Mouse (Mus musculus): ENCODE results near the gene Tcp1.
"Not testable (repeated sequence)": the region's sequence is repeated elsewhere in the genome, so short reads cannot be mapped to it uniquely, and the experiment has no call there.

The Tcp1 gene

GRCm38 (mm10) chr17:12906436-12906835 lies 9.1 kb upstream of the Tcp1 start:
- in situ Hi-C loops (cut with MboI; ENCODE audit: low pct_unique_long_range_greater_than_20kb in 1 of 2, low sequenced_read_pairs in 2 of 2, unreplicated experiment in 1 of 2) = no loop called here

GRCm38 (mm10) chr17:12909361-12910280 lies 5.9 kb upstream of the Tcp1 start, which contains the start of gene Pnldc1:
TSS of gene Pnldc1 (minus strand) at chr17:12910230.
- in situ Hi-C loops (cut with MboI; ENCODE audit: low pct_unique_long_range_greater_than_20kb in 1 of 2, low sequenced_read_pairs in 2 of 2, unreplicated experiment in 1 of 2) = loop anchor here in 1 of 2 experiments (10.0 kb wide), 1 partner anchor 75 kb away; no protein-coding TSS in a partner anchor

GRCm38 (mm10) chr17:12910391-12910790 lies 5.1 kb upstream of the Tcp1 start:
- in situ Hi-C loops (cut with MboI; ENCODE audit: low pct_unique_long_range_greater_than_20kb in 1 of 2, low sequenced_read_pairs in 2 of 2, unreplicated experiment in 1 of 2) = loop anchor here in 1 of 2 experiments (10.0 kb wide), 1 partner anchor 74 kb away; no protein-coding TSS in a partner anchor

GRCm38 (mm10) chr17:12915881-12916583 lies 531 bp downstream of the Tcp1 start, which contains the start of gene Mrpl18:
TSS of gene Mrpl18 (minus strand) at chr17:12916345.
- in situ Hi-C loops (cut with MboI; ENCODE audit: low pct_unique_long_range_greater_than_20kb in 1 of 2, low sequenced_read_pairs in 2 of 2, unreplicated experiment in 1 of 2) = loop anchor here in 1 of 2 experiments (10.0 kb wide), 1 partner anchor 69 kb away; no protein-coding TSS in a partner anchor

- in situ Hi-C loops (cut with MboI; ENCODE audit: low pct_unique_long_range_greater_than_20kb in 1 of 2, low sequenced_read_pairs in 2 of 2, unreplicated experiment in 1 of 2) = loop anchor here in 1 of 2 experiments (10.0 kb wide), 1 partner anchor 68 kb away; no protein-coding TSS in a partner anchor
These were observed 1.3 kb downstream of the Tcp1 start for GRCm38 (mm10) chr17:12916588-12917380.

GRCm38 (mm10) chr17:12921073-12921472 lies 5.6 kb downstream of the Tcp1 start:
- in situ Hi-C loops (cut with MboI; ENCODE audit: low pct_unique_long_range_greater_than_20kb in 1 of 2, low sequenced_read_pairs in 2 of 2, unreplicated experiment in 1 of 2) = loop anchor here in 1 of 2 experiments (5.0 kb wide), 1 partner anchor 41 kb away; the partner anchor contains the start of gene Acat2

GRCm38 (mm10) chr17:12925001-12925400 lies 9.5 kb downstream of the Tcp1 start:
- in situ Hi-C loops (cut with MboI; ENCODE audit: low pct_unique_long_range_greater_than_20kb in 1 of 2, low sequenced_read_pairs in 2 of 2, unreplicated experiment in 1 of 2) = no loop called here

GRCm38 (mm10) chr17:12925703-12926180 lies 10.2 kb downstream of the Tcp1 start:
- in situ Hi-C loops (cut with MboI; ENCODE audit: low pct_unique_long_range_greater_than_20kb in 1 of 2, low sequenced_read_pairs in 2 of 2, unreplicated experiment in 1 of 2) = no loop called here

GRCm38 (mm10) chr17:12931576-12931975 lies 16.1 kb downstream of the Tcp1 start:
- in situ Hi-C loops (cut with MboI; ENCODE audit: low pct_unique_long_range_greater_than_20kb in 1 of 2, low sequenced_read_pairs in 2 of 2, unreplicated experiment in 1 of 2) = not testable (repeated sequence)

- in situ Hi-C loops (cut with MboI; ENCODE audit: low pct_unique_long_range_greater_than_20kb in 1 of 2, low sequenced_read_pairs in 2 of 2, unreplicated experiment in 1 of 2) = no loop called here
These were observed 20.2 kb downstream of the Tcp1 start for GRCm38 (mm10) chr17:12935719-12936118.

- in situ Hi-C loops (cut with MboI; ENCODE audit: low pct_unique_long_range_greater_than_20kb in 1 of 2, low sequenced_read_pairs in 2 of 2, unreplicated experiment in 1 of 2) = no loop called here
These were observed 22.0 kb downstream of the Tcp1 start for GRCm38 (mm10) chr17:12937412-12937970.

GRCm38 (mm10) chr17:12938077-12938476 lies 22.6 kb downstream of the Tcp1 start:
- in situ Hi-C loops (cut with MboI; ENCODE audit: low pct_unique_long_range_greater_than_20kb in 1 of 2, low sequenced_read_pairs in 2 of 2, unreplicated experiment in 1 of 2) = no loop called here

GRCm38 (mm10) chr17:12939377-12940148 lies 24.1 kb downstream of the Tcp1 start:
- in situ Hi-C loops (cut with MboI; ENCODE audit: low pct_unique_long_range_greater_than_20kb in 1 of 2, low sequenced_read_pairs in 2 of 2, unreplicated experiment in 1 of 2) = not testable (repeated sequence)

- in situ Hi-C loops (cut with MboI; ENCODE audit: low pct_unique_long_range_greater_than_20kb in 1 of 2, low sequenced_read_pairs in 2 of 2, unreplicated experiment in 1 of 2) = no loop called here
These were observed 24.8 kb downstream of the Tcp1 start, which contains the start of gene Acat3 for GRCm38 (mm10) chr17:12940151-12940805. TSS of gene Acat3 (minus strand) at chr17:12940600.

- in situ Hi-C loops (cut with MboI; ENCODE audit: low pct_unique_long_range_greater_than_20kb in 1 of 2, low sequenced_read_pairs in 2 of 2, unreplicated experiment in 1 of 2) = no loop called here
These were observed 26.2 kb downstream of the Tcp1 start for GRCm38 (mm10) chr17:12941543-12942260.
